Mouse (Mus musculus) G1E (cell line): Measurements from ENCODE around the gene Traf3.

Source experiments
- CTCF ChIP-seq: IDR thresholded peaks from 2 replicates; pipeline ENCODE4 v1.5.1; 2012; ENCODE audit warnings: low read depth, low read length, inconsistent platforms, mixed read lengths
- GATA1 ChIP-seq: IDR thresholded peaks from 2 replicates; pipeline ENCODE4 v1.6.1; 2012; ENCODE audit warnings: borderline replicate concordance, low read length, inconsistent platforms, mixed read lengths
- POLR2AphosphoS5 ChIP-seq: IDR thresholded peaks from 2 replicates; pipeline ENCODE4 v1.6.1; 2012; ENCODE audit warnings: low read depth, low read length, inconsistent platforms; ENCODE audit not compliant: insufficient replicate concordance

GRCm38 (mm10) chr12:111245070-111245469 is 78.9 kb downstream of the Traf3 start:
- TF ChIP-seq CTCF, result no peak
- TF ChIP-seq GATA1, result no peak
- TF ChIP-seq POLR2AphosphoS5, result no peak
